Mouse (Mus musculus): ENCODE data around the gene Vamp2. TPM values are rescaled to one million over a fixed set of nuclear protein-coding genes. Genes with fewer than 3 reads are reported as not detected.

Vamp2 gene
- polyA plus RNA-seq, 1 experiment from 2014 or later = 103 TPM

GRCm38 (mm10) chr11:69066163-69066861 is 22.0 kb upstream of the Vamp2 start:
- Histone ChIP-seq H3K9ac (peak overlapping the region; percentile 60), H3K4me2 (peak overlapping the region; percentile 91), H3K9me3 (no peaks in the 10 kb centered on the region), H3K36me3 (replicated peaks) (no peaks in the 10 kb centered on the region), H3K27ac (0 out of 2 replicates have a peak overlapping the region, but pooled peaks have one; percentile 14), H3K4me3 (replicated peaks) (peak overlapping the region; percentile 46), H3K4me1 (peaks cover 35% of the 10 kb centered on the region), H3K27me3 (peaks cover 3% of the 10 kb centered on the region; the same call in 1 of the 2 replicates)
- ATAC-seq (ENCODE audit: low FRiP score) = no peak
- WGBS = 1% methylated on average over 26 of the region's 29 CpGs

GRCm38 (mm10) chr11:69066956-69067355 is 21.3 kb upstream of the Vamp2 start:
- WGBS = 8% methylated on average over 8 of the region's 8 CpGs
- Histone ChIP-seq H3K27ac (no peak overlapping the region), H3K9me3 (no peaks in the 10 kb centered on the region), H3K4me1 (peaks cover 34% of the 10 kb centered on the region), H3K4me3 (replicated peaks) (peak overlapping the region; percentile 46), H3K36me3 (replicated peaks) (no peaks in the 10 kb centered on the region), H3K4me2 (peak overlapping the region; percentile 91), H3K9ac (peak overlapping the region; percentile 60; the same call in 1 of the 2 replicates), H3K27me3 (0 out of 2 replicates have a peak, but pooled peaks cover 3% of the 10 kb centered on the region)
- ATAC-seq (ENCODE audit: low FRiP score) = no peak

GRCm38 (mm10) chr11:69067601-69068000 is 20.7 kb upstream of the Vamp2 start:
- Histone ChIP-seq H3K4me2 (no peak overlapping the region; the same call in 1 of the 2 replicates), H3K27me3 (0 out of 2 replicates have a peak, but pooled peaks cover 3% of the 10 kb centered on the region), H3K9me3 (no peaks in the 10 kb centered on the region), H3K27ac (no peak overlapping the region), H3K9ac (no peak overlapping the region), H3K36me3 (replicated peaks) (no peaks in the 10 kb centered on the region), H3K4me1 (peaks cover 40% of the 10 kb centered on the region), H3K4me3 (replicated peaks) (no peak overlapping the region)
- ATAC-seq (ENCODE audit: low FRiP score) = no peak
- 63% methylated on average over 6 of the region's 6 CpGs for WGBS

- ATAC-seq (ENCODE audit: low FRiP score) = no peak
- Histone ChIP-seq H3K27ac (peak overlapping the region; percentile 93), H3K4me2 (peak overlapping the region; percentile 80), H3K27me3 (0 out of 2 replicates have a peak, but pooled peaks cover 3% of the 10 kb centered on the region), H3K36me3 (replicated peaks) (no peaks in the 10 kb centered on the region), H3K9me3 (no peaks in the 10 kb centered on the region), H3K4me1 (peaks cover 42% of the 10 kb centered on the region), H3K9ac (peak overlapping the region; percentile 82), H3K4me3 (replicated peaks) (peak overlapping the region; percentile 60)
- WGBS = under 1% methylated on average over 13 of the region's 13 CpGs
These were observed 18.2 kb upstream of the Vamp2 start for GRCm38 (mm10) chr11:69070093-69070492.

- Histone ChIP-seq H3K4me3 (replicated peaks) (peak within 1 kb of the TSS; percentile 60), H3K9ac (peak within 1 kb of the TSS; percentile 82), H3K4me2 (peak within 1 kb of the TSS; percentile 80), H3K27me3 (0 out of 2 replicates have a peak, but pooled peaks cover 3% of the 10 kb centered on the region), H3K27ac (peak within 1 kb of the TSS; percentile 93), H3K9me3 (no peaks in the 10 kb centered on the region), H3K4me1 (peaks cover 42% of the 10 kb centered on the region), H3K36me3 (replicated peaks) (no peaks in the 10 kb centered on the region)
- ATAC-seq (ENCODE audit: low FRiP score) = peak; percentile 88
- WGBS = under 1% methylated on average over 47 of the region's 47 CpGs
These were observed 17.6 kb upstream of the Vamp2 start, which contains the start of gene Tmem107 for GRCm38 (mm10) chr11:69070590-69071222. Gene Tmem107, plus strand, starts transcription at chr11:69070806.

GRCm38 (mm10) chr11:69071262-69071661 is 17.0 kb upstream of the Vamp2 start:
- peaks cover 37% of the 10 kb centered on the region for H3K4me1 ChIP-seq
- WGBS = 25% methylated on average over 9 of the region's 9 CpGs
- no peak for ATAC-seq (ENCODE audit: low FRiP score)

GRCm38 (mm10) chr11:69072234-69072633 is 16.1 kb upstream of the Vamp2 start:
- 82% methylated on average over 11 of the region's 11 CpGs for WGBS
- Histone ChIP-seq H3K9me3 (no peaks in the 10 kb centered on the region), H3K4me2 (peak overlapping the region; percentile 48), H3K4me1 (peaks cover 31% of the 10 kb centered on the region), H3K9ac (peak overlapping the region; percentile 46), H3K36me3 (replicated peaks) (no peaks in the 10 kb centered on the region), H3K27me3 (no peaks in the 10 kb centered on the region), H3K27ac (peak overlapping the region; percentile 94), H3K4me3 (replicated peaks) (peak overlapping the region; percentile 22)
- no peak for ATAC-seq (ENCODE audit: low FRiP score)

More at GRCm38 (mm10) chr11:69071262-69071661, 17.0 kb upstream of the Vamp2 start:
- Histone ChIP-seq H3K36me3 (replicated peaks) (no peaks in the 10 kb centered on the region), H3K9ac (peak overlapping the region; percentile 82), H3K9me3 (no peaks in the 10 kb centered on the region), H3K4me2 (peak overlapping the region; percentile 80), H3K27ac (peak overlapping the region; percentile 93), H3K4me3 (replicated peaks) (peak overlapping the region; percentile 60), H3K27me3 (0 out of 2 replicates have a peak, but pooled peaks cover 2% of the 10 kb centered on the region)

- Histone ChIP-seq H3K27ac (peak overlapping the region; percentile 94), H3K4me2 (peak overlapping the region; percentile 48), H3K27me3 (no peaks in the 10 kb centered on the region), H3K4me1 (peaks cover 31% of the 10 kb centered on the region), H3K4me3 (replicated peaks) (peak overlapping the region; percentile 22), H3K9me3 (no peaks in the 10 kb centered on the region), H3K36me3 (replicated peaks) (no peaks in the 10 kb centered on the region), H3K9ac (peak overlapping the region; percentile 46)
- ATAC-seq (ENCODE audit: low FRiP score) = no peak
- 12% methylated on average over 9 of the region's 9 CpGs for WGBS
These were observed 15.6 kb upstream of the Vamp2 start for GRCm38 (mm10) chr11:69072666-69073064.

- no peaks in the 10 kb centered on the region for H3K36me3 ChIP-seq (replicated peaks)
- peak overlapping the region; percentile 48 for H3K4me2 ChIP-seq
- H3K9me3 ChIP-seq = no peaks in the 10 kb centered on the region
- peak overlapping the region; percentile 55 for H3K9ac ChIP-seq
- no peaks in the 10 kb centered on the region for H3K27me3 ChIP-seq
- under 1% methylated on average over 14 of the region's 14 CpGs for WGBS
- peak overlapping the region; percentile 22 for H3K4me3 ChIP-seq (replicated peaks)
- H3K4me1 ChIP-seq = peaks cover 31% of the 10 kb centered on the region
- peak; percentile 66 for ATAC-seq (ENCODE audit: low FRiP score)
- H3K27ac ChIP-seq = peak overlapping the region; percentile 94
These were observed 15.0 kb upstream of the Vamp2 start for GRCm38 (mm10) chr11:69073065-69073888.

GRCm38 (mm10) chr11:69073951-69074775 is 14.1 kb upstream of the Vamp2 start:
- H3K27ac ChIP-seq = peak overlapping the region; percentile 94
- peak overlapping the region; percentile 13; the same call in 1 of the 2 replicates for H3K4me2 ChIP-seq
- H3K4me1 ChIP-seq = peaks cover 31% of the 10 kb centered on the region
- peak overlapping the region; percentile 21; the same call in 1 of the 2 replicates for H3K9ac ChIP-seq
- H3K4me3 ChIP-seq (replicated peaks) = no peak overlapping the region
- ATAC-seq (ENCODE audit: low FRiP score) = no peak
- H3K36me3 ChIP-seq (replicated peaks) = no peaks in the 10 kb centered on the region
- WGBS = 47% methylated on average over 6 of the region's 6 CpGs
- H3K27me3 ChIP-seq = no peaks in the 10 kb centered on the region
- no peaks in the 10 kb centered on the region for H3K9me3 ChIP-seq

- peaks cover 31% of the 10 kb centered on the region for H3K4me1 ChIP-seq
- H3K4me3 ChIP-seq (replicated peaks) = no peak overlapping the region
- WGBS = 52% methylated on average over 2 of the region's 2 CpGs
- H3K27ac ChIP-seq = peak overlapping the region; percentile 94
- H3K9me3 ChIP-seq = no peaks in the 10 kb centered on the region
- peak overlapping the region; percentile 21; the same call in 1 of the 2 replicates for H3K9ac ChIP-seq
- no peaks in the 10 kb centered on the region for H3K36me3 ChIP-seq (replicated peaks)
- H3K4me2 ChIP-seq = no peak overlapping the region
- no peaks in the 10 kb centered on the region for H3K27me3 ChIP-seq
- ATAC-seq (ENCODE audit: low FRiP score) = no peak
These were observed 13.6 kb upstream of the Vamp2 start for GRCm38 (mm10) chr11:69074776-69075069.
